Mouse (Mus musculus): ENCODE measurements around the gene Slc22a14. TPM values are rescaled to one million over a fixed set of nuclear protein-coding genes. Genes with fewer than 3 reads are reported as not detected.
"Not testable (repeated sequence)": the region's sequence is repeated elsewhere in the genome, so short reads cannot be mapped to it uniquely, and the experiment has no call there.

The Slc22a14 gene
- polyA plus RNA-seq, 1 experiment from 2014 or later = not detected

DNA sequence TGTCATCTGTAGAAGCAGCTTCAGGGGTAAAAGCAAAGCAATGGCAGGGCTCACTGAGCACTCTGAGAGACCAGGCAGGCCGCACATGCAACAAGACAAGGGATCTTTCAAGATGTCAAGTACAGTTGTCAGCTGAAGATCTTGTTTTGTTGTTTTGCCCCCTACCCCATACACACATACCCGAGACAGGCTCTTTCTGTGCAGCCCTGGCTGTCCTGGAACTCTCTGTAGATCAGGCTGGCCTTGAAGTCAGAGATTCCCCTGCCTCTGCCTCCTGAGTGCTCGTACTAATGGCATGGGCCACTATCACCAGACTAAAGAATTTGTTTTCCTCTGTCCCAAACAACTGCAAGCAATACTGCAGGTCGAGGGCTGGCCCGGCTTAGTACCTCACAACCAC, 87.3 kb downstream of the Slc22a14 start:
- DNase-seq (ENCODE audit: low spot score) (no peak), ATAC-seq (no peak)
- TF ChIP-seq EP300 (IDR thresholded peaks at IDR 0.05) (no peak), CTCF (IDR thresholded peaks at IDR 0.05) (no peak)
- H3K27me3 ChIP-seq (replicated peaks; ENCODE audit: insufficient read depth, low read length) = no peaks in the 10 kb centered on the region
- no peaks in the 10 kb centered on the region for H3K4me1 ChIP-seq (ENCODE audit: insufficient read depth, low read depth, low read length)
- H3K9ac ChIP-seq (replicated peaks; ENCODE audit: low read depth) = no peak overlapping the region
- 95% methylated on average over 5 of the region's 5 CpGs for WGBS
- no peak overlapping the region for H3K4me3 ChIP-seq (ENCODE audit: low read depth, low read length)
- H3K36me3 ChIP-seq (ENCODE audit: insufficient read depth, low read length) = 0 out of 2 replicates have a peak, but pooled peaks cover 6% of the 10 kb centered on the region
- no peaks in the 10 kb centered on the region for H3K9me3 ChIP-seq (ENCODE audit: low read length)
- H3K4me2 ChIP-seq (replicated peaks; ENCODE audit: low read depth, low read length) = no peak overlapping the region
- no peak overlapping the region for H3K27ac ChIP-seq (ENCODE audit: low read length)

GRCm38 (mm10) chr9:119276321-119276720, 89.0 kb downstream of the Slc22a14 start:
- ATAC-seq (no peak), DNase-seq (ENCODE audit: low spot score) (no peak)
- Histone ChIP-seq H3K36me3 (ENCODE audit: insufficient read depth, low read length) (0 out of 2 replicates have a peak, but pooled peaks cover 6% of the 10 kb centered on the region), H3K4me1 (ENCODE audit: insufficient read depth, low read depth, low read length) (no peaks in the 10 kb centered on the region), H3K27me3 (replicated peaks; ENCODE audit: insufficient read depth, low read length) (no peaks in the 10 kb centered on the region), H3K9ac (replicated peaks; ENCODE audit: low read depth) (no peak overlapping the region), H3K27ac (ENCODE audit: low read length) (no peak overlapping the region), H3K4me3 (ENCODE audit: low read depth, low read length) (no peak overlapping the region), H3K4me2 (replicated peaks; ENCODE audit: low read depth, low read length) (no peak overlapping the region), H3K9me3 (ENCODE audit: low read length) (no peaks in the 10 kb centered on the region)
- WGBS = 68% methylated on average over 7 of the region's 7 CpGs
- TF ChIP-seq EP300 (IDR thresholded peaks at IDR 0.05) (no peak), CTCF (IDR thresholded peaks at IDR 0.05) (no peak)

DNA sequence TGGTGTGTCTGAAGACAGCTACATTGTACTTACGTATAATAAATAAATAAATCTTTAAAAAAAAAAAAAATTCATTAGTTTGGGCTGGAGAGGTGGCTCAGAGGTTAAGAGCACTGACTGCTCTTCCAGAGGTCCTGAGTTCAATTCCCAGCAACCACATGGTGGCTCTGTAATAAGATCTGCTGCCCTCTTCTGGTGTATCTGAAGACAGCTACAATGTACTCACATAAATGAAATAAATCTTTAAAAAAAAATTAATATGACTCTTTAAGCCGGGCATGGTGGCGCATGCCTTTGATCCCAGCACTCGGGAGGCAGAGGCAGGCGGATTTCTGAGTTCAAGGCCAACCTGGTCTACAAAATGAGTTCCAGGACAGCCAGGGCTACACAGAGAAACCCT, 90.5 kb downstream of the Slc22a14 start:
- H3K4me1 ChIP-seq (ENCODE audit: insufficient read depth, low read depth, low read length); ATAC-seq; H3K27ac ChIP-seq (ENCODE audit: low read length); H3K27me3 ChIP-seq (replicated peaks; ENCODE audit: insufficient read depth, low read length); H3K36me3 ChIP-seq (ENCODE audit: insufficient read depth, low read length); H3K9me3 ChIP-seq (ENCODE audit: low read length); H3K4me3 ChIP-seq (ENCODE audit: low read depth, low read length); H3K4me2 ChIP-seq (replicated peaks; ENCODE audit: low read depth, low read length); H3K9ac ChIP-seq (replicated peaks; ENCODE audit: low read depth): not testable (repeated sequence)
- peak; percentile 18 for DNase-seq (ENCODE audit: low spot score)
- 92% methylated on average over 5 of the region's 5 CpGs for WGBS
- peak; percentile 21 for TF ChIP-seq CTCF (IDR thresholded peaks at IDR 0.05)

DNA sequence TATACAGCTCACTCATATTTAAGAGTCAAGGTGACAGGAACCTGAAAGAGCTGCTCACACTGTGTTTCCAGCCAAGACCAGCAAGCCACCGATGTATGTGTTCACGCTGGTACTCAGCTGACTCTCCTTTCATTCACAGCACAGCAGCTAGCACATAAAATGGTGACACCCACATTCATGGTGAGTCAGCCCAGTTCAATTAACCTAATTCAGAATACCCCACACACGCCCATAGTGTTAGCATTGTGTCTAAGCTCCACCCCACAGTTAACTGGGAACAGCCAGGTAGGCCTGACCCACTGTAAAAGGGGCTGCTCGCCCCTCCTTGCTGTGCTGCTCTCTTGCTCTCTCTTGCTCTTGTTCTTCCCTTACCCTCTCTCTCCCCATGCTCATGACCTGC, 93.9 kb downstream of the Slc22a14 start:
- DNase-seq (ENCODE audit: low spot score) = no peak
- no peaks in the 10 kb centered on the region for H3K27me3 ChIP-seq (replicated peaks; ENCODE audit: insufficient read depth, low read length)
- H3K4me3 ChIP-seq (ENCODE audit: low read depth, low read length) = no peak overlapping the region
- H3K4me1 ChIP-seq (ENCODE audit: insufficient read depth, low read depth, low read length) = no peaks in the 10 kb centered on the region
- TF ChIP-seq EP300 (IDR thresholded peaks at IDR 0.05) = no peak
- no peak for TF ChIP-seq CTCF (IDR thresholded peaks at IDR 0.05)
- H3K4me2 ChIP-seq (replicated peaks; ENCODE audit: low read depth, low read length) = no peak overlapping the region
- H3K27ac ChIP-seq (ENCODE audit: low read length) = no peak overlapping the region
- no peaks in the 10 kb centered on the region; the same call in 1 of the 2 replicates for H3K36me3 ChIP-seq (ENCODE audit: insufficient read depth, low read length)
- ATAC-seq = no peak
- H3K9me3 ChIP-seq (ENCODE audit: low read length) = no peaks in the 10 kb centered on the region
- no peak overlapping the region for H3K9ac ChIP-seq (replicated peaks; ENCODE audit: low read depth)
- WGBS = 92% methylated on average over 4 of the region's 4 CpGs

DNA sequence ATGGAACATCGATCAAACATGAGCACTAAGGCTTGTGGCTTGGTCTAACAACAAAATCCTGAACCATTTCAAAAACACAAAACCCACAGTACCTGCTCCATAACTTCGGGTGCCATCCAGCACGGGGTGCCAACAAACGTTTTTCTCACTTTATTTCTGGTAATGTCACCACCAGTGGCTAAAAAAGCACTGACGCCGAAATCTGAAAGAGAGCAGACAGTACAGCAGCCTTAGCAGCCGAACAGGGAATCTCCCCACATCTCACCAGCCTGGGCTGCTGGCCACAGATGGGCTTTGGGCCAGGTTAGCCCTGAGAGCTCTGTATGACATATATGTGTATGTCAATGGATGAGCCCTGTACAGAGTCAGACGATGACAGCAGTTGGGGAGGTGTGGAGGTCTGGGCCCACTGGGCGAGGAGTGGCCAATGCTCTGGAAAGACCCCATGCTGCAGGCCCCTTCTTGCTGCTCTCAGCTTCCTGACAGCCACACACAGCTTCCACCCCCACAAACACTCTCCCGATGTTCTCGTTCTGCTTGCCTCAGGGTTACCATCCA, 96.7 kb downstream of the Slc22a14 start:
- 91% methylated on average over 11 of the region's 11 CpGs for WGBS
- no peaks in the 10 kb centered on the region for H3K9me3 ChIP-seq (ENCODE audit: low read length)
- DNase-seq (ENCODE audit: low spot score) (no peak), ATAC-seq (no peak)
- no peaks in the 10 kb centered on the region for H3K4me1 ChIP-seq (ENCODE audit: insufficient read depth, low read depth, low read length)
- H3K4me2 ChIP-seq (replicated peaks; ENCODE audit: low read depth, low read length) = no peak overlapping the region
- TF ChIP-seq EP300 (IDR thresholded peaks at IDR 0.05) (no peak), CTCF (IDR thresholded peaks at IDR 0.05) (no peak)
- no peak overlapping the region for H3K4me3 ChIP-seq (ENCODE audit: low read depth, low read length)
- peaks cover 8% of the 10 kb centered on the region; the same call in 1 of the 2 replicates for H3K36me3 ChIP-seq (ENCODE audit: insufficient read depth, low read length)
- H3K27me3 ChIP-seq (replicated peaks; ENCODE audit: insufficient read depth, low read length) = no peaks in the 10 kb centered on the region
- no peak overlapping the region for H3K27ac ChIP-seq (ENCODE audit: low read length)
- H3K9ac ChIP-seq (replicated peaks; ENCODE audit: low read depth) = no peak overlapping the region

DNA sequence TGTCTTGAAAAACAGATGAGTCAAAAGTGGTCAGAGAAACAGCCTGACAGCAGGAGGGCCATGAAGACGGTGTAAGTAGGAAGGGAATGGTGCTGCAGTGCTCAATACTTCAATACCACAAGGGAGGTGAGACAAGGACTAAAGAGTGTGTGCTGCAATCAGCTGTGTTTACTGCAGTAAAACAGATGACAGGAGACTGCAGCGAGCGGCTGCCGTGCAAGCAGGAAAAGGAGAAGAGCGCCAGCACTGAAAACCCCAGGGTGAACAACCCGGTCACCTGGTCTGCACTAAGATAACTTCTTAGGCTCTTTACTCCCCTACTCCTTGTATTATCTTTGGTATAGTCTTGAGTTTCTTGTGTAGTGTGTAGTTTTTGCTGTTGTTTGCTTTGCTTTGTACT, 97.2 kb downstream of the Slc22a14 start:
- WGBS = 82% methylated on average over 6 of the region's 6 CpGs
- H3K4me1 ChIP-seq (ENCODE audit: insufficient read depth, low read depth, low read length) = no peaks in the 10 kb centered on the region
- no peak for ATAC-seq

DNA sequence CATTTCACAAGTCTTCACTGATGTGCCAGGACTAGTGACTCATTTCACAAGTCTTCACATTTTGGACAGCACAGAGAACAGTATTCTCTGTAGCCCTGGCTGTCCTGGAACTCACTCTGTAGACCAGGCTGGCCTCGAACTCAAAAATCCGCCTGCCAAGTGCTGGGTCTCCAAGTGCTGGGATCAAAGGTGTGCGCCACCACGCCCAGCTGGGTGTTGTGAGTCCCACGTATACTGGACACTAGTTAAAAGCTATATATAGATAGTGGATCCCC, 99.3 kb downstream of the Slc22a14 start:
- not testable (repeated sequence) for H3K36me3 ChIP-seq (ENCODE audit: insufficient read depth, low read length); ATAC-seq; H3K9ac ChIP-seq (replicated peaks; ENCODE audit: low read depth); DNase-seq (ENCODE audit: low spot score); H3K4me2 ChIP-seq (replicated peaks; ENCODE audit: low read depth, low read length); H3K4me1 ChIP-seq (ENCODE audit: insufficient read depth, low read depth, low read length); H3K4me3 ChIP-seq (ENCODE audit: low read depth, low read length); H3K27me3 ChIP-seq (replicated peaks; ENCODE audit: insufficient read depth, low read length); H3K9me3 ChIP-seq (ENCODE audit: low read length); H3K27ac ChIP-seq (ENCODE audit: low read length)
- WGBS = 91% methylated on average over 5 of the region's 5 CpGs

More for the DNA sequence above, 97.2 kb downstream of the Slc22a14 start:
- H3K27ac ChIP-seq (ENCODE audit: low read length) = no peak overlapping the region
- H3K4me3 ChIP-seq (ENCODE audit: low read depth, low read length) = no peak overlapping the region
- TF ChIP-seq CTCF (IDR thresholded peaks at IDR 0.05) (no peak), EP300 (IDR thresholded peaks at IDR 0.05) (no peak)
- no peaks in the 10 kb centered on the region for H3K27me3 ChIP-seq (replicated peaks; ENCODE audit: insufficient read depth, low read length)
- no peak overlapping the region for H3K4me2 ChIP-seq (replicated peaks; ENCODE audit: low read depth, low read length)
- peaks cover 8% of the 10 kb centered on the region; the same call in 1 of the 2 replicates for H3K36me3 ChIP-seq (ENCODE audit: insufficient read depth, low read length)
- no peaks in the 10 kb centered on the region for H3K9me3 ChIP-seq (ENCODE audit: low read length)
- no peak for DNase-seq (ENCODE audit: low spot score)
- H3K9ac ChIP-seq (replicated peaks; ENCODE audit: low read depth) = no peak overlapping the region

DNA sequence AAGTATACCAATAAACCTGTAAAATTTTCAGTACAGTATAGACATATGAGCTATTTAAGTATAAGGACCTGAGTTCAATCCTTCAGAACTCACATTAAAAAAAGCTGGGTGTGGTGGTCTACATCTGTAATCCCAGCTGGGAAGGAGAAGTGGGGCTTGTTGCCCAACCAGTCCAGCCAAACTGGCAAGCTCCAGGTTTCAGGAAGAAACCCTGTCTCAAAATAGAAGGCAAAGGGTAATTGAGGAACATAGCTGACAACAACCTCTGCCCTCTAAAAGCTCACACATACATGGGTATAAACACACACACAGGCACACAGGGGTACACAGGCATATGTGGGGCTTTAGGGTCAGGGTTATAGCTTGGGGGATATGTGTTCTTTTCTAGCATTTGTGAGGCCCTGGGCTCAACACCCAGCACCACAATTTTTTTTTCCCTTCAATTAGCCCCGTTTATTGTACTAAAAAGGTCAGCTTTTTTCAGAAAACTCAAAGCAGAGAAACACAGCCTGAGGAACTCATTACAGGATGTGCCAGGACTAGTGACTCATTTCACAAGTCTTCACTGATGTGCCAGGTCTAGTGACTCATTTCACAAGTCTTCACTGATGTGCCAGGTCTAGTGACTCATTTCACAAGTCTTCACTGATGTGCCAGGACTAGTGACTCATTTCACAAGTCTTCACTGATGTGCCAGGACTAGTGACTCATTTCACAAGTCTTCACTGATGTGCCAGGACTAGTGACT, 99.8 kb downstream of the Slc22a14 start:
- H3K36me3 ChIP-seq (ENCODE audit: insufficient read depth, low read length); ATAC-seq; H3K27me3 ChIP-seq (replicated peaks; ENCODE audit: insufficient read depth, low read length); H3K4me1 ChIP-seq (ENCODE audit: insufficient read depth, low read depth, low read length); H3K4me3 ChIP-seq (ENCODE audit: low read depth, low read length); H3K27ac ChIP-seq (ENCODE audit: low read length); H3K4me2 ChIP-seq (replicated peaks; ENCODE audit: low read depth, low read length); H3K9ac ChIP-seq (replicated peaks; ENCODE audit: low read depth); H3K9me3 ChIP-seq (ENCODE audit: low read length): not testable (repeated sequence)
- DNase-seq (ENCODE audit: low spot score) = peak; percentile 6
- 73% methylated on average over 1 of the region's 1 CpGs for WGBS
